Mouse (Mus musculus): ENCODE results near the gene Angptl2.

GRCm38 (mm10) chr2:33188925-33189670 lies 26.8 kb upstream of the Angptl2 start:
- TF ChIP-seq POLR2A (IDR thresholded peaks at IDR 0.05; ENCODE audit: borderline replicate concordance, control insufficient read depth, low read depth, low read length) = no peak
- no peak for TF ChIP-seq CTCF (IDR thresholded peaks at IDR 0.05; ENCODE audit: control insufficient read depth, insufficient read depth, low read length)
